Mouse (Mus musculus): ENCODE results near the gene Cklf. TPM values are rescaled to one million over a fixed set of nuclear protein-coding genes. Genes with fewer than 3 reads are reported as not detected.

The Cklf gene
- polyA plus RNA-seq (2015; fragmentation: Nextera tagmentation; extraction: Ambion mirVana) = 34.7 and 37.1 TPM in 2 replicates

DNA sequence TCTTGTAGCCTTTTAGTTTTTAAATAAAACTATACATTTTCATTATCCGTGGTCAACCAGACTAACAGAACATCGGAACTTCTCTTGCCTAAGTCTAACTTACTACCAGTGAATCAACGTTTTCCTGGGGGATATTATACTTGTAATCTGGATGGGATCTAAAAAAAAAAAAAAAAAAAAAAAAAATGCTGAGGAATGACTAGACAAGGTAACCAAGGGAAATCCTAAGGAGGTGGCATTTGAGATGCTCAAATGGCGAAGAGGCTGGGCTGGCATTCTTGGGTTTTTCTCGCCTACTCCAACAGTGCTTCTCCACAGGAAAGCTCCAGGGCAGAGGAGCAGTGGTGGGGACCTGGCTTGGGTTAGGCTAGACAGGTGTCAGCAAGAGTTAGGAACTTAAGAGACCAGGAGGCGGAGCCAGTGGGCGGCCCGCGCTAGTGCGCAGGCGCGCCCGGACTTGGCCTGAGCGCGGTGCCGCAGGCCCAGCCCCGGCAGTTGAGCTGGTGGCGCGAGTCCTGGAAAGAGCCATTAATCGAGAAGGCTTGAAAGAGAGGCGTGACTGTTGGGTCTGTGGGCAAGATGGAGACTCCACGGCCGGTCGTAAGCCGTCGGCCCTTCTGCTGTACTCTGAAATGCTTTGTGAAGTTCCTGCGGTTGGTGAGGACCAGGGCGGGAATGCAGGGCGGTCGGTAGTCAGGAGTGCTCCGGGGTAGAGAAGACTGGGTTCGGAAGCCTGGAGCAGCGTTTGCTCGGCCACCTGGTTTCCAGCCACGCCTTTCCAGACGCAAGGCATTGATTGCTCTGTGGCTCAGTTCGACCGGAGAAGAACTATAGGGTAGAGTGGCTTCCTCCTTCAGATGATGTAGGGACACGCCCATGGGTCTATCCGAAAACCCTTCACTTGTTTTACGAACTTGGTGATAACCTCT, at the start of gene Cklf:
Gene Cklf (plus strand): TSS at position 423 of the 929 bp plus-strand sequence.
- Histone ChIP-seq H3K4me1 (ENCODE audit: control insufficient read depth, insufficient read depth, low read length) (peaks cover 24% of the 10 kb centered on the region), H3K27ac (ENCODE audit: low read length) (peak within 1 kb of the TSS; percentile 74), H3K36me3 (ENCODE audit: control insufficient read depth, insufficient read depth, low read length) (no peaks in the 10 kb centered on the region), H3K27me3 (ENCODE audit: control insufficient read depth, insufficient read depth, low read depth, low read length) (no peaks in the 10 kb centered on the region), H3K4me2 (ENCODE audit: low read length) (peak within 1 kb of the TSS; percentile 75), H3K4me3 (ENCODE audit: low read depth, low read length) (peak within 1 kb of the TSS; percentile 72), H3K9me3 (replicated peaks; ENCODE audit: control insufficient read depth, low read length, poor library complexity, severe bottlenecking) (no peaks in the 10 kb centered on the region), H3K9ac (ENCODE audit: low read depth, low read length) (peak within 1 kb of the TSS; percentile 79)
- 3% methylated on average over 41 of the region's 41 CpGs for WGBS
- peak; percentile 85 for ATAC-seq

- no peak overlapping the region for H3K27ac ChIP-seq (ENCODE audit: low read length)
- H3K9me3 ChIP-seq (replicated peaks; ENCODE audit: control insufficient read depth, low read length, poor library complexity, severe bottlenecking) = no peaks in the 10 kb centered on the region
- ATAC-seq = no peak
- H3K9ac ChIP-seq (ENCODE audit: low read depth, low read length) = no peak overlapping the region
- H3K4me2 ChIP-seq (ENCODE audit: low read length) = no peak overlapping the region
- no peak overlapping the region for H3K4me3 ChIP-seq (ENCODE audit: low read depth, low read length)
- no peaks in the 10 kb centered on the region for H3K4me1 ChIP-seq (ENCODE audit: control insufficient read depth, insufficient read depth, low read length)
- 90% methylated on average over 3 of the region's 3 CpGs for WGBS
- H3K36me3 ChIP-seq (ENCODE audit: control insufficient read depth, insufficient read depth, low read length) = no peaks in the 10 kb centered on the region
- H3K27me3 ChIP-seq (ENCODE audit: control insufficient read depth, insufficient read depth, low read depth, low read length) = no peaks in the 10 kb centered on the region
These were observed 49.0 kb upstream of the Cklf start for GRCm38 (mm10) chr8:104201622-104202021.

DNA sequence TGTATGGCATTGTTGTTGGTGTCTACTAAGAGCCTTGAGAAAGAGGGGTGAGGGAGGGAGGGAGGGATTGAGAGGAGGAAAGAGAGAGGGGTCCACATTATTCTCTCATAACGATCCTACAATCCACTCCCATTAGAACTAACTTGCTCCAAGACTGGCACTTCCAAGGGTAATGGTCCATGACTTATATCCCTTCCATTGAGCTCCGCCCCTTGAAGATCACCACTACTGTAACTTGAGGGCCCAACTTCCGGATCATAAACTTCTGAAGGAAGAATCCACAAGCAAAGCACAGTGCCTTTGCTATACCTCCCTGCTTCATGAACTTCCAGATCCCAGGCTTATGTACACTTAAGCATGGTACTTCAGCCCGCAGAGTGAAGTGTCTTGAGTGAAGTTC, 48.3 kb upstream of the Cklf start:
- no peaks in the 10 kb centered on the region for H3K4me1 ChIP-seq (ENCODE audit: control insufficient read depth, insufficient read depth, low read length)
- WGBS = 91% methylated on average over 4 of the region's 4 CpGs
- H3K9ac ChIP-seq (ENCODE audit: low read depth, low read length) = no peak overlapping the region
- H3K27me3 ChIP-seq (ENCODE audit: control insufficient read depth, insufficient read depth, low read depth, low read length) = no peaks in the 10 kb centered on the region
- no peaks in the 10 kb centered on the region for H3K36me3 ChIP-seq (ENCODE audit: control insufficient read depth, insufficient read depth, low read length)
- H3K4me2 ChIP-seq (ENCODE audit: low read length) = no peak overlapping the region
- H3K27ac ChIP-seq (ENCODE audit: low read length) = no peak overlapping the region
- ATAC-seq = no peak
- no peaks in the 10 kb centered on the region for H3K9me3 ChIP-seq (replicated peaks; ENCODE audit: control insufficient read depth, low read length, poor library complexity, severe bottlenecking)
- H3K4me3 ChIP-seq (ENCODE audit: low read depth, low read length) = no peak overlapping the region

DNA sequence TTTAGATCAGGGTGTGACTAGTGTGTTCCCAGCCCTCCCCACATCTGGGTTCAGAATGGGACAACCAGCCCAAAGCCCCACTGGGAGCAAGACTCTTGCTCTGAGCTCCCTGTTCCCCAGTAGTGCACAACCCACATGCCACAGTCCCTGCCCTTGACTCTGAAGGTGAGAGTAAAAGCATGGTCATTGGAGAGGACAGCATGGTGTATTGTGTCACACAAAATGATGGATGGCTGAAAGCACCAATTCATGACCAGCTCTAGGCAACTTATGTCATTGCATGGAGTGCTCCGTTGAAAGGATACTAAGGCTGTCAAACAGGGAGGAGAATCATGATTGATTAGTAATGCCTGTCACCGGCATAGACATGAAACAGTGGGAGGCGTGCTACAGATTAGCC, 45.4 kb upstream of the Cklf start:
- H3K4me2 ChIP-seq (ENCODE audit: low read length) = no peak overlapping the region
- H3K27ac ChIP-seq (ENCODE audit: low read length) = no peak overlapping the region
- no peak overlapping the region for H3K4me3 ChIP-seq (ENCODE audit: low read depth, low read length)
- H3K27me3 ChIP-seq (ENCODE audit: control insufficient read depth, insufficient read depth, low read depth, low read length) = no peaks in the 10 kb centered on the region
- H3K9ac ChIP-seq (ENCODE audit: low read depth, low read length) = no peak overlapping the region
- H3K4me1 ChIP-seq (ENCODE audit: control insufficient read depth, insufficient read depth, low read length) = no peaks in the 10 kb centered on the region
- 54% methylated on average over 3 of the region's 3 CpGs for WGBS
- ATAC-seq = no peak
- no peaks in the 10 kb centered on the region for H3K9me3 ChIP-seq (replicated peaks; ENCODE audit: control insufficient read depth, low read length, poor library complexity, severe bottlenecking)
- H3K36me3 ChIP-seq (ENCODE audit: control insufficient read depth, insufficient read depth, low read length) = no peaks in the 10 kb centered on the region

DNA sequence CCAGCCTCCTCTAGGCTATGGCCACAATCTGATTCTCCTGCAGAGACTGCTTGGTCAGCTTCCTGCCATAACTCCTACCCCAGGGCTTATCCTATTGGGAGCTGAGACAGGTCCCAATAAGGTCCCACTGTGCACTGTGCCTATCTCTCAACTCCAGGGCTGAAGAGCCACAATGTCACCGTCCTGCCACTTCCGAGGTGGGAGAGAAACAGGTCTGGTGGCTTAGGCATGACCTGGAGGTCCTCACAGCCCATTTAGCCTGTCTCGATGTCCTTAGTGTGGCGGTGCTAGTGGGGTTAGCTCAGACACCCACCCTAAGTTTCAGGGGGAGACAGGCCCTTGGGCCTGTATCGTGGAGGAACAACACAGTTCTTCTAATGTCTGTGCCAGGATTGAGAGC, 33.1 kb upstream of the Cklf start:
- ATAC-seq = no peak
- Histone ChIP-seq H3K9me3 (replicated peaks; ENCODE audit: control insufficient read depth, low read length, poor library complexity, severe bottlenecking) (no peaks in the 10 kb centered on the region), H3K27me3 (ENCODE audit: control insufficient read depth, insufficient read depth, low read depth, low read length) (no peaks in the 10 kb centered on the region), H3K4me1 (ENCODE audit: control insufficient read depth, insufficient read depth, low read length) (no peaks in the 10 kb centered on the region), H3K4me3 (ENCODE audit: low read depth, low read length) (no peak overlapping the region), H3K4me2 (ENCODE audit: low read length) (no peak overlapping the region), H3K36me3 (ENCODE audit: control insufficient read depth, insufficient read depth, low read length) (no peaks in the 10 kb centered on the region), H3K9ac (ENCODE audit: low read depth, low read length) (no peak overlapping the region), H3K27ac (ENCODE audit: low read length) (no peak overlapping the region)
- 95% methylated on average over 5 of the region's 5 CpGs for WGBS

DNA sequence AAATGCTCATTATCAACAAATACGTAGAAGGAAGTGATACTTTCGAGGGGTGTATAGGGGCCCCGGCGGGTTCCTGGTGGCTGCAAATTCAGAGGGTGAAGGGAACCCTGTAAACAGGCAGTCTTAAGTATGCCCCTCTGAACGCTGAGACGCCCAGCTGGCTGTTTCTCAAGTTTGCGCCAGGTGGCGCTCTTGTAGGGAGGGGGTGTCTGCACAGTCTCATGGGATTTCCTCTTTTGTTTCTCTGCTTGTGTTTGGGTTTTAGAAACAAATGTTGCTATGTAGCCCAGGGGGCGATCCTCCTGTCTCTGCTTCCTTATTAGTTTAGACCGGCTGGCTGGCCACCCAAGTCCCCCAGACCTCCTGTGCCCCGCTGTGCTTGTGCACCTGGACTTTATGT, 31.6 kb upstream of the Cklf start:
- Histone ChIP-seq H3K27me3 (ENCODE audit: control insufficient read depth, insufficient read depth, low read depth, low read length) (no peaks in the 10 kb centered on the region), H3K9me3 (replicated peaks; ENCODE audit: control insufficient read depth, low read length, poor library complexity, severe bottlenecking) (peaks cover under 1% of the 10 kb centered on the region; the same call in 1 of the 2 replicates), H3K27ac (ENCODE audit: low read length) (no peak overlapping the region), H3K36me3 (ENCODE audit: control insufficient read depth, insufficient read depth, low read length) (peaks cover 3% of the 10 kb centered on the region), H3K4me2 (ENCODE audit: low read length) (no peak overlapping the region), H3K4me1 (ENCODE audit: control insufficient read depth, insufficient read depth, low read length) (no peaks in the 10 kb centered on the region), H3K9ac (ENCODE audit: low read depth, low read length) (no peak overlapping the region), H3K4me3 (ENCODE audit: low read depth, low read length) (no peak overlapping the region)
- 0 out of 2 replicates have a peak, but pooled peaks have one; percentile 9 for ATAC-seq
- 28% methylated on average over 11 of the region's 11 CpGs for WGBS

DNA sequence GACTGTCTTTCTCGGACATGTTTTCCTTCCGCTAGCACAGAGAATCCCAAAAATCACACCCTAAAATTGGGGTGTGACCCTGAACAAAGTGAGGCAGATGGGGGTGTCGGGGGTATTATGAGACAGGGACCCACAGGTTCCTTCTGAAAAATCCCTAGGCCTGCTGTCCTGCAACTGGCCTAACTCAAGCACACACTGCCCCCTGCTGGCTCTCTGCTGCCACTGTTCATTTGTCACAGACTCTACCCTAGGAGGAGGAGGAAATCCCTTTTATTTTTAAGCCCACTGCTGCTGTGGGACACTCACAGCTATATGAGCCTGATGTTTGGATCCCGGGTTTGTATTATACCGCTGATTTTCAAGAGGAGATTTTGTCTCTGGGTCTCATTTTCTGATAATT, 30.9 kb upstream of the Cklf start:
- Histone ChIP-seq H3K27ac (ENCODE audit: low read length) (no peak overlapping the region), H3K9ac (ENCODE audit: low read depth, low read length) (no peak overlapping the region), H3K36me3 (ENCODE audit: control insufficient read depth, insufficient read depth, low read length) (peaks cover 10% of the 10 kb centered on the region), H3K4me3 (ENCODE audit: low read depth, low read length) (no peak overlapping the region), H3K4me2 (ENCODE audit: low read length) (no peak overlapping the region), H3K4me1 (ENCODE audit: control insufficient read depth, insufficient read depth, low read length) (no peaks in the 10 kb centered on the region), H3K27me3 (ENCODE audit: control insufficient read depth, insufficient read depth, low read depth, low read length) (no peaks in the 10 kb centered on the region), H3K9me3 (replicated peaks; ENCODE audit: control insufficient read depth, low read length, poor library complexity, severe bottlenecking) (peaks cover 6% of the 10 kb centered on the region; the same call in 1 of the 2 replicates)
- WGBS = 45% methylated on average over 5 of the region's 5 CpGs
- ATAC-seq = peak; percentile 48; the same call in 1 of the 2 replicates

- Histone ChIP-seq H3K27ac (ENCODE audit: low read length) (no peak overlapping the region), H3K27me3 (ENCODE audit: control insufficient read depth, insufficient read depth, low read depth, low read length) (no peaks in the 10 kb centered on the region), H3K36me3 (ENCODE audit: control insufficient read depth, insufficient read depth, low read length) (peaks cover 70% of the 10 kb centered on the region), H3K9ac (ENCODE audit: low read depth, low read length) (no peak overlapping the region), H3K9me3 (replicated peaks; ENCODE audit: control insufficient read depth, low read length, poor library complexity, severe bottlenecking) (peaks cover 6% of the 10 kb centered on the region; the same call in 1 of the 2 replicates), H3K4me1 (ENCODE audit: control insufficient read depth, insufficient read depth, low read length) (no peaks in the 10 kb centered on the region), H3K4me3 (ENCODE audit: low read depth, low read length) (no peak overlapping the region), H3K4me2 (ENCODE audit: low read length) (no peak overlapping the region)
- ATAC-seq = no peak
- WGBS = 95% methylated on average over 5 of the region's 5 CpGs
These were observed 23.6 kb upstream of the Cklf start for GRCm38 (mm10) chr8:104227048-104227447.

- Histone ChIP-seq H3K27me3 (ENCODE audit: control insufficient read depth, insufficient read depth, low read depth, low read length) (no peaks in the 10 kb centered on the region), H3K36me3 (ENCODE audit: control insufficient read depth, insufficient read depth, low read length) (peaks cover 76% of the 10 kb centered on the region), H3K9me3 (replicated peaks; ENCODE audit: control insufficient read depth, low read length, poor library complexity, severe bottlenecking) (no peaks in the 10 kb centered on the region), H3K4me1 (ENCODE audit: control insufficient read depth, insufficient read depth, low read length) (no peaks in the 10 kb centered on the region), H3K4me2 (ENCODE audit: low read length) (no peak overlapping the region), H3K4me3 (ENCODE audit: low read depth, low read length) (no peak overlapping the region), H3K27ac (ENCODE audit: low read length) (no peak overlapping the region), H3K9ac (ENCODE audit: low read depth, low read length) (no peak overlapping the region)
- no peak for ATAC-seq
- 96% methylated on average over 9 of the region's 9 CpGs for WGBS
These were observed 20.3 kb upstream of the Cklf start for GRCm38 (mm10) chr8:104230377-104230776.
